Mouse (Mus musculus) CD4-positive helper T cell, adult 2 months (primary cell): ENCODE measurements around the gene Olfr963.
"Not testable (repeated sequence)": the region's sequence is repeated elsewhere in the genome, so short reads cannot be mapped to it uniquely, and the experiment has no call there.

Experiments used
- DNase-seq: peaks from one replicate; pipeline ENCODE4 v3.0.0-alpha.2; 2012; ENCODE audit warnings: low read depth, missing footprints, low spot score

The Olfr963 gene

DNA sequence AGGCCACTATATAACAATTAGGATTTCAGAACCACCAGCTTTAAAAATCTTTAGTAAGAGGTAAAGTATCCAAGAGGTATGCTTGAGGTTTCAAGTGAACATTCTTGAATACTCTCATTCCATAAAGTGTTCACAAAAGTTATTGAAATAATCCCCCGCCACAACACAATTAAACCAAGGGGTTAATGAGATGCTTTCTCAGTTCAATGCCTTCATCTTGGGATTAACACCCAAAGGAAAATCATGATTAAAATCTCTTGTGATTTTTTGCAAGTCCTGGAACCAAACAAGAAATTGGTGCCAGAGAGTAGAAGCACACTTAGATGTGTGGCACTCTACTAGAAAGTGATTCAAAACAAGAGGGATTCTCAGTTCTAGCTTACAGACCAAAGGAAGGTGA, at the start of gene Olfr963:
TSS of gene Olfr963 (plus strand) at position 301 of the 400 bp plus-strand sequence.
- no peak for DNase-seq

DNA sequence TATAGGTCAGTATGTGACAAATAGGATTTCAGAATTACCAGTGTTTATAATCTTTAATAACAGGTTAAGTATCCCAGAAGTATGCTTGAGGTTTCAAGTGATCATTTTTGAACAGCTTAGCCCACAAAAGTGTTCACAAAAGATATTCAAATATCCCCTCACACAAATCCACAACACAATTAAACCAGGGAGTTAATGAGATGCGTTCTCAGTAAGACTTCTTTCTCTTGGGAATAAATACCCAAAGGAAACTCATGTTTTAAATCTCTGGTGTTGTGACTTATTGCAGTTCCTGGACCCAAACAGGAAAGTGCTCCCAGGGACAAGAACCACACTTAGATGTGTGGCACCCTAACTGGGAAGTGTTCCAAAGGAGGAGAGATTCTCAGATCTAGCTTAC, 45.9 kb upstream of the Olfr963 start, which contains the start of gene Olfr960:
TSS of gene Olfr960 (plus strand) at position 301 of the 400 bp plus-strand sequence.
- DNase-seq: no peak

DNA sequence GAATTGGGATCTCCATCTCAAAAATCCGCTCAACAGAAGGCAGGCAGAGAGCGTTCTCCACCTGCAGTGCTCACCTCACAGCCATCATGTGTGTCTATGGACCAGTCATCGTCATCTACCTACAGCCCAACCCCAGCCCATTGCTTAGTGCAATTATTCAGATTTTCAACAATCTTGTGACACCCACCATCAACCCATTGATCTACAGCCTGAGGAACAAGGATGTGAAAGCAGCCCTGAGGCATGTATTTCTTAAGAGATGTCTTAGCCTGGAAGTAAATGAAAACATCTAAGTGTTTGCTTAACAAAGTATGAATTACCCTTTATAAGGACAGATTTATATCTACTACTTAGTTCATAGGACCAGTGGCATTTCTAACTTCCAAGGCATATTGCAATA, 43.2 kb upstream of the Olfr963 start:
- no peak for DNase-seq

DNA sequence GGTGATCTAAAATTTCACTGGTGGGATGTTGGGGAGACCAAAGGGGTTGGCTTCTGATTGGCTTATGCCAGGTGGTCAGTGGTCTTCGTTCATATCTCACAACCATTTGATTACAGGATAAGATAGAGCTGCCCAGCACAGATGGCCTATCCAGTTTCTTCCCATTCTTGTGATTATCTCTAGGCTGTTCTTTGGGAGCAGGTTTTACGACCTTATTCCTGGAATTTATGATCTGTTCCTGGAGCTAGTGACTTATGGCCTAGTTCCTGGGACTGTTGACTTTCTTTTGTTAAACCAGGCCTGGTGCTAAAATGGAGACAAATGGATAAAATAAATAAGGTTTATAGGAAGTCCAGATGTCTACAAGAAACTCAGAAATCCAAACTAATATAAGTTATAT, 42.3 kb upstream of the Olfr963 start:
- no peak for DNase-seq

DNA sequence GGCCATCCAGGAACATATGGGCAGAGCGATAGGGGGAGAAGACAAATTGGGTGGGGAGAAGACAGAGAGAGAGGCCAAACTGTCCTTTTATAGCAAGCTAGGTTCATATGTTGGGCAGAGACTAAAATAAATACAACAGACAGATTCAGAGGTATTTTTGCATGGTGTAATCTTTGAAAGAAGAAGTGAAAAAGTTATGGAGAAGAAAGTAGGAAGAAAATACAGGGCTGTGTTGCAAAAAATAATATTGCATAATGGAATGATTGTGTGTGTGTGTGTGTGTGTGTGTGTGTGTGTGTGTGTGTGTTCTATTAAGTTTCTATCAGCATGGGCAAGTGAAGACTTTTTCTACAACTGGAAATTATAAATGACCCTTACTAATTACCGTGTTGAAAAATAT, 37.9 kb upstream of the Olfr963 start:
- no peak for DNase-seq

DNA sequence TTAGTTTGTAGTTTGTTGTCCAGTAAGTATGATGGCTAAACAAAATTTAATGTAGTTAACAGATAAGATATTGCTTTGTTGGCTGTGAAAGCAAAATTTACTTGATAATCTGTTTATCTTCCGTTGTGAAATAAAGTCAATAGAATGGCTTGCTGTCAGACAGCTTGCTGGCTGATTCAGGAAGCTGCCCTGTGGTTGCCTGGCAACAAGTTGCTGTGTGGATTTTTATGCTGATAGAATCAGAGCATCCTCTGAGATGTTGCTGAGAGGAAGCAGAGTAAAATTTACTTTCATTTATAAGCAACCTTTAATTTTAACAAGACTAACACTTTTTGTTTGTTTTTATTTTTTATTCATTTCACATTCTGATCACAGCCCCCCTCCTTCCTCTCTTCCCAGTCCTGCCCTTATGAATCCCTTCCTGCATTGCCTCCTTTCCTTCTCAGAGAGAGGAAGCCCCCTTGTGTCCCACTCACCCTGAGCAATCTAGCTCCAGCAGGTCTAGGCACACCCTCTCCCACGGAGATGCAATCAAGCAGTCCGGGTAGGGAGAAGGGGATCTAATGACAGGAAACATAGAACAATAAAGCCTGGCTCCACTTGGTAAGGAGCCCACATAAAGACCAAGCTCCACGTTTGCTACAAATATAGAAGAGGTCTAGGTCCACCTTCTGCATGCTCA, 33.0 kb upstream of the Olfr963 start:
- no peak for DNase-seq

GRCm38 (mm10) chr9:39644785-39645184, 22.2 kb upstream of the Olfr963 start, which contains the start of gene Olfr961:
Gene Olfr961, plus strand, starts transcription at chr9:39645085.
- DNase-seq: no peak

DNA sequence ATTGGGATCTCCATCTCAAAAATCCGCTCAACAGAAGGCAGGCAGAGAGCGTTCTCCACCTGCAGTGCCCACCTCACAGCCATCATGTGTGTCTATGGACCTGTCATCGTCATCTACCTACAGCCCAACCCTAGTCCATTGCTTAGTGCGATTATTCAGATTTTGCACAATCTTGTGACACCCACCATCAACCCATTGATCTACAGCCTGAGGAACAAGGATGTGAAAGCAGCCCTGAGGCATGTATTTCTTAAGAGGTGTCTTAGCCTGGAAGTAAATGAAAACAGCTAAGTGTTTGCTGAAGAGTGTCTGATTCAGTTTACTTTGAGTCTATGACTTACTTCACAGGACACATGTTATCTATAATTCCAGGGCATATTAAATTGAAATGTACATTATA, 19.6 kb upstream of the Olfr963 start:
- no peak for DNase-seq

DNA sequence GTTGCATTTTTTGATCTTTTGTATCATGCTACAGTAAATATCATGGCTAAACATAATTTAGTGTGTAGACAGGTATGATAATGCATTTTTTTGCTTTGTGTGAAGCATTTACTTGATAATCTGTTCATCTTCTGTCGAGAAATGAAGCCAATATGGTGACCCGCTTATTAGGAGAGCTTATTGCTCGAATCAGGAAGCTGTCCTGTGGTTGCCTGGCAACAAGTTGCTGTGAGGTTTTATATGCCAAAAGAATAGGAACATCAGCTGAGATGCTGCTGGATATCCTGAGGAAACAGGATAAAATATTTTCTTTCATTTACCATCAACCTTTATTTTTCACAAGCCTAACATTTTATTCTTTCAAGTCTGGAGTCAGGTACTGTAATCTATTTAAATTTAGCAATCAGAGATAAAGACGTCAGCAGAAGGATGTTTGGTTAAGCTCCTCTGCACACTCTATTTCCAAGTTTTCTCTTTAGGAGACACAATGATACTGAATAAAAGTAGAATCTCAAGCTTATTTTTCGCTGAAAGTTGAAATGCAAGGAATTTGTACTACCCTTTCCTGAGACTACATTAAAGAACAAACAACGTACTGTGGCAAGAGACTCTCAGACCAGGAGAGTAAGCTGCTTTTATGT, 12.1 kb upstream of the Olfr963 start:
- DNase-seq: no peak

- DNase-seq: no peak
Measured at GRCm38 (mm10) chr9:39669723-39670122, 2.7 kb downstream of the Olfr963 start.

DNA sequence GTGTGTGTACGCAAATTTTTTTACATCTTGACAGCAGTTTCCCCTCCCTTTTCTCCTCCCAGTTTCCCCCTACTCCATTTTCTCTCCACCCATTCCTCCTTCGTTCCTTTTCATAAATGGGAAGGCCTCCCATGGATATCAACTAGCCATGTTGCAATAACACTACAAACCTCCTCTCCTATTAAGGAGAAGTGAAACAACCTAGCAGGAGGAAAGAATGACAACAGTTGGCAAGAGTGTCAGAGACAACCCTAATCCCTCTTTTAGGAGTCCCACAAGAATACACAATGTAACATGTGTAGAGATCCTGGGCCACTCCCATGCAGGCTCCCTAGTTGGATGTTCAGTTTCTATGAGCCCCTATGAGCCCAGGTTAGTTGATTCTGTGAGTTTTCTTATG, 7.8 kb downstream of the Olfr963 start:
- DNase-seq: no peak

- no peak for DNase-seq
Measured at GRCm38 (mm10) chr9:39678557-39678956, 11.6 kb downstream of the Olfr963 start.

GRCm38 (mm10) chr9:39679280-39679679, 12.3 kb downstream of the Olfr963 start:
- DNase-seq: no peak

DNA sequence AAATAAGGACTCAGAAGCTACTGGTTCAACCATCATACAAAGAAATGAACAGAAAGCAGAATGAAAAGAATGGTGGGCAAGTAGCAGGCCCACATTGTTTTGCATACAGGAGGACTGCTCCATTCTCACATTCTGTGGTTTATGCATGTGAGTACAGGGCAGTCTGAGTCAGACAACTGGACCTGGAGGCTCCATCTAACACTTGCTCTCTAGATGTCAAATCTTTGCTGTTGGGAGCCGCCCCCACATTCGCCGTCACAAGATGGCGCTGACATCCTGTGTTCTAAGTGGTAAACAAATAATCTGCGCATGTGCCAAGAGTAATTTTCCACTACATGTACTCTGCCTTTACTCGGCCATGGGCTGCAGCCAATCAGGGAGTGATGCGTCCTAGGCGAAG, 34.1 kb downstream of the Olfr963 start:
- DNase-seq: not testable (repeated sequence)

DNA sequence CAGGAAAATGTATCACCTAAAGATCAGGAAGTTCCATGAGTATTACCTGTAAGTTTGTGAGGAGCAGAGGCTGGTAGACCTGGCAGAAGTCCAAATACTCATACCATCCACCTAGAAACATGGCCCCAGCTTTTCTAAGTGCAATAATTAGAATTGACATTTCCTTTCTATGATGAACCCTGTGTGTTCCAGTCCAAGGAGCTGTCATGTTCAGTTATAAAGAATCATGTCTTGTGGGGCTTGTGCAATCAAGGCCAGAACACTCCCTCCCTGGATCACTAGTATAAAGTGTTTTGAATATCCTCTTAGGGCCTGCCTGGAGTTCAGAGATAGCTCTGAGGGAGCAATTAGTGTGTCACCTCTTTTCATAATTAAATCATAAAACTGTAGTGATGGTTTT, 40.0 kb downstream of the Olfr963 start, which contains the start of gene Olfr149:
TSS of gene Olfr149 (minus strand) at position 101 of the 400 bp plus-strand sequence.
- no peak for DNase-seq

GRCm38 (mm10) chr9:39708958-39709357, 42.0 kb downstream of the Olfr963 start:
- DNase-seq: no peak

DNA sequence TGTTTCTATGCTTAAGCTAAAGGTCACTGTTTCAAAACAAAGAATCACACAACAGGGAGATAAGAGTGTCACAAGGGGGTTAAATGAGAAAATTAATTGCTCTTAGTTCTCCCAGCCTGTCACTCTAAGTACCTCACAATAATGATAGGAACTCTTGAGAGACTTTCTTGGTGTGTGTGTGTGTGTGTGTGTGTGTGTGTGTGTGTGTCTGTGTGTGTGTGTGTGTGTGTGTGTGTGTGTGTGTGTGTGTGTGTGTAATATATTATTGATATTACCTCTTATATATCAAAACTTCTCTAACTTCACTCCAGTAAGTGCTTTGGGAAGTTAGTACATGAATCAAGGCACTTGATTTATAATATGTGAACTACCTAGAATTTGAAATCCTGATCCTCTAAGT, 44.0 kb downstream of the Olfr963 start, which contains the start of gene Olfr965:
TSS of gene Olfr965 (plus strand) at position 301 of the 400 bp plus-strand sequence.
- no peak for DNase-seq
